Mouse (Mus musculus): ENCODE results near the gene Txndc17.

DNA sequence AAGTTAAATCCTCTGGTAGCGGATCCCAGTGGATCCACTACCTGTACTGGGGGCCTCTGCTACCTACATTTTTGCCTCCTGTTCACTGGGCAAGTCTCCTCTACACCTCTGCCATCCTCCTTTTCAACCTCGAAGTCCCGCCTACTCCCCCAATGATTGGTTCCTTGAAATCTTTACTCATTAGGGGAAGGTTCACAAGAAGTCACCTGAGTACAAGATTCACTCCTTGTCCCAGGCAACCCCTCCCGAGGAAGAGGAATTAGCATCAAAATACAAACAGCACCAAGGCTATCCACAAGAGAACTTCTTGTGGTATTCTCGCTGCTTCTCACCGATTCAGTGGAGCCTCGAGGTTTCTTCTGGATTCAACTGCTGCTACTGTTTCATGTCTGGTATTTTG lies 24.7 kb downstream of the Txndc17 start:
- TF ChIP-seq CTCF (IDR thresholded peaks at IDR 0.05; ENCODE audit: insufficient read depth, low read depth, low read length) (no peak), POLR2A (IDR thresholded peaks at IDR 0.05; ENCODE audit: insufficient read depth, low read depth, low read length) (no peak)

Measured in olfactory bulb, adult 2 months (tissue).